Mouse (Mus musculus) left cerebral cortex, adult 18-20 months (tissue): ENCODE data around the gene Barhl2. TPM values are rescaled to one million over a fixed set of nuclear protein-coding genes. Genes with fewer than 3 reads are reported as not detected.

ENCODE experiments used
- DNase-seq, 2 experiments: peaks; one replicate each; pipeline ENCODE4 v3.0.0; 2021 to 2022; ENCODE audit warnings: low spot score in 2 of 2, mixed read lengths in 1 of 2
- long read RNA-seq, 2 experiments: library from polyadenylated mRNA; stranded (forward); transcript quantifications; one replicate each; pipeline ENCODE4 v2.0.0; 2021
- total RNA-seq, 2 experiments: library from RNA; stranded (reverse); gene quantifications; 2 replicates each; pipeline ENCODE4 v1.2.3; 2021

Gene Barhl2
- 1 to 10 TPM in 1 of 2 experiments, under 1 TPM in 1; 0.72 to 1.0 TPM for total RNA-seq
- long read RNA-seq, experiment 1 = 0 reads
- long read RNA-seq, experiment 2 = 0 reads

GRCm38 (mm10) chr5:106457986-106458476 lies at the start of gene Barhl2:
TSS of gene Barhl2 (minus strand) at chr5:106458166.
- no peak for DNase-seq

GRCm38 (mm10) chr5:106506061-106506460 lies 48.1 kb upstream of the Barhl2 start:
- no peak for DNase-seq

GRCm38 (mm10) chr5:106502684-106503545 lies 44.9 kb upstream of the Barhl2 start:
- DNase-seq = no peak

- DNase-seq = no peak
These were observed 44.3 kb upstream of the Barhl2 start for GRCm38 (mm10) chr5:106502271-106502670.

GRCm38 (mm10) chr5:106491771-106492170 lies 33.8 kb upstream of the Barhl2 start:
- no peak for DNase-seq

- no peak for DNase-seq
These were observed 14.1 kb upstream of the Barhl2 start for GRCm38 (mm10) chr5:106472105-106472500.

GRCm38 (mm10) chr5:106471235-106472104 lies 13.5 kb upstream of the Barhl2 start:
- no peak for DNase-seq

- DNase-seq = no peak
These were observed 7.3 kb upstream of the Barhl2 start for GRCm38 (mm10) chr5:106465129-106465790.

GRCm38 (mm10) chr5:106464336-106465128 lies 6.6 kb upstream of the Barhl2 start:
- DNase-seq = no peak

- DNase-seq = no peak
These were observed 5.8 kb upstream of the Barhl2 start for GRCm38 (mm10) chr5:106463661-106464191.

GRCm38 (mm10) chr5:106461913-106462312 lies 3.9 kb upstream of the Barhl2 start:
- no peak for DNase-seq

GRCm38 (mm10) chr5:106461431-106461830 lies 3.5 kb upstream of the Barhl2 start:
- DNase-seq = no peak

- DNase-seq = no peak
These were observed 2.6 kb upstream of the Barhl2 start for GRCm38 (mm10) chr5:106460535-106460934.

- DNase-seq = no peak
These were observed 2.1 kb upstream of the Barhl2 start for GRCm38 (mm10) chr5:106460001-106460511.

- no peak for DNase-seq
These were observed 1.2 kb upstream of the Barhl2 start for GRCm38 (mm10) chr5:106459120-106459641.

- DNase-seq = no peak
These were observed 632 bp upstream of the Barhl2 start for GRCm38 (mm10) chr5:106458477-106459119.

GRCm38 (mm10) chr5:106457111-106457925 lies 648 bp downstream of the Barhl2 start:
- DNase-seq = no peak

GRCm38 (mm10) chr5:106455984-106456383 lies 2.0 kb downstream of the Barhl2 start:
- DNase-seq = no peak
